Mouse (Mus musculus): ENCODE results near the gene AC131692.1.

DNA sequence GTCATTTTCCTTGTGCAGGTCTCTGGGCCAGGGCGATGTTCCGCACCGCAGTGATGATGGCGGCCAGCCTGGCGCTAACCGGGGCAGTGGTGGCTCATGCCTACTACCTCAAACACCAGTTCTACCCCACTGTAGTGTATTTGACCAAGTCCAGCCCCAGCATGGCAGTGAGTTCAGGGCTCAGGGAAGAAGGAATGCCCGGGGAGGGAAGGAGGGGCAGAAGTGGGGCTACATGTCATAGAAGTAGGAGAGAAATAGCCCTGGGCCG is 46.4 kb upstream of the AC131692.1 start:
- TF ChIP-seq CTCF (IDR thresholded peaks at IDR 0.05; ENCODE audit: borderline replicate concordance, extremely low read depth, insufficient read depth, insufficient read length) (no peak), POLR2A (IDR thresholded peaks at IDR 0.05; ENCODE audit: borderline replicate concordance, extremely low read depth, insufficient read depth, insufficient read length, poor library complexity, severe bottlenecking) (no peak)

Measured in brain, embryonic 14.5 days (tissue).